Mouse (Mus musculus): ENCODE data around the gene H2-Aa. TPM values are rescaled to one million over a fixed set of nuclear protein-coding genes. Genes with fewer than 3 reads are reported as not detected.
"Not testable (repeated sequence)": the region's sequence is repeated elsewhere in the genome, so short reads cannot be mapped to it uniquely, and the experiment has no call there.

Gene H2-Aa
- total RNA-seq (2014; fragmentation: Nextera tagmentation) (2.0 and 4.4 TPM in 2 replicates), total RNA-seq (2017) (12.4 and 31.9 TPM in 2 replicates)

- ATAC-seq (replicated peaks; ENCODE audit: low FRiP score, low TSS enrichment, poor library complexity, severe bottlenecking): peak; percentile 76
These were observed at the start of gene H2-Aa for GRCm38 (mm10) chr17:34287648-34288047. TSS of gene H2-Aa (minus strand) at chr17:34287823.

- ATAC-seq (replicated peaks; ENCODE audit: low FRiP score, low TSS enrichment, poor library complexity, severe bottlenecking): no peak
These were observed 43.6 kb upstream of the H2-Aa start for GRCm38 (mm10) chr17:34331200-34331599.

- ATAC-seq (replicated peaks; ENCODE audit: low FRiP score, low TSS enrichment, poor library complexity, severe bottlenecking): no peak
These were observed 42.2 kb upstream of the H2-Aa start for GRCm38 (mm10) chr17:34329807-34330206.

GRCm38 (mm10) chr17:34326373-34326772 is 38.8 kb upstream of the H2-Aa start:
- ATAC-seq (replicated peaks; ENCODE audit: low FRiP score, low TSS enrichment, poor library complexity, severe bottlenecking): no peak

GRCm38 (mm10) chr17:34325436-34325835 is 37.8 kb upstream of the H2-Aa start, which contains the start of gene H2-Eb2:
TSS of gene H2-Eb2 (plus strand) at chr17:34325665.
- 0 out of 2 replicates have a peak, but pooled peaks have one; percentile 37 for ATAC-seq (replicated peaks; ENCODE audit: low FRiP score, low TSS enrichment, poor library complexity, severe bottlenecking)

GRCm38 (mm10) chr17:34317275-34317674 is 29.7 kb upstream of the H2-Aa start:
- ATAC-seq (replicated peaks; ENCODE audit: low FRiP score, low TSS enrichment, poor library complexity, severe bottlenecking): no peak

GRCm38 (mm10) chr17:34316697-34317096 is 29.1 kb upstream of the H2-Aa start:
- no peak for ATAC-seq (replicated peaks; ENCODE audit: low FRiP score, low TSS enrichment, poor library complexity, severe bottlenecking)

- ATAC-seq (replicated peaks; ENCODE audit: low FRiP score, low TSS enrichment, poor library complexity, severe bottlenecking): no peak
These were observed 27.9 kb upstream of the H2-Aa start for GRCm38 (mm10) chr17:34315512-34315911.

- no peak for ATAC-seq (replicated peaks; ENCODE audit: low FRiP score, low TSS enrichment, poor library complexity, severe bottlenecking)
These were observed 26.7 kb upstream of the H2-Aa start for GRCm38 (mm10) chr17:34314286-34314685.

GRCm38 (mm10) chr17:34313393-34313792 is 25.8 kb upstream of the H2-Aa start:
- ATAC-seq (replicated peaks; ENCODE audit: low FRiP score, low TSS enrichment, poor library complexity, severe bottlenecking): peak; percentile 68; the same call in 1 of the 2 replicates

- ATAC-seq (replicated peaks; ENCODE audit: low FRiP score, low TSS enrichment, poor library complexity, severe bottlenecking): no peak
These were observed 24.6 kb upstream of the H2-Aa start for GRCm38 (mm10) chr17:34312185-34312584.

GRCm38 (mm10) chr17:34310526-34310925 is 22.9 kb upstream of the H2-Aa start:
- ATAC-seq (replicated peaks; ENCODE audit: low FRiP score, low TSS enrichment, poor library complexity, severe bottlenecking): not testable (repeated sequence)

- peak; percentile 69 for ATAC-seq (replicated peaks; ENCODE audit: low FRiP score, low TSS enrichment, poor library complexity, severe bottlenecking)
These were observed 22.2 kb upstream of the H2-Aa start for GRCm38 (mm10) chr17:34309683-34310385.

- ATAC-seq (replicated peaks; ENCODE audit: low FRiP score, low TSS enrichment, poor library complexity, severe bottlenecking): no peak
These were observed 21.6 kb upstream of the H2-Aa start for GRCm38 (mm10) chr17:34309225-34309624.

GRCm38 (mm10) chr17:34308161-34308560 is 20.5 kb upstream of the H2-Aa start:
- no peak for ATAC-seq (replicated peaks; ENCODE audit: low FRiP score, low TSS enrichment, poor library complexity, severe bottlenecking)

GRCm38 (mm10) chr17:34307216-34307615 is 19.6 kb upstream of the H2-Aa start:
- ATAC-seq (replicated peaks; ENCODE audit: low FRiP score, low TSS enrichment, poor library complexity, severe bottlenecking): no peak

- no peak for ATAC-seq (replicated peaks; ENCODE audit: low FRiP score, low TSS enrichment, poor library complexity, severe bottlenecking)
These were observed 18.8 kb upstream of the H2-Aa start for GRCm38 (mm10) chr17:34306407-34306806.

GRCm38 (mm10) chr17:34305380-34306030 is 17.9 kb upstream of the H2-Aa start, which contains the start of gene H2-Eb1:
TSS of gene H2-Eb1 (plus strand) at chr17:34305867.
- ATAC-seq (replicated peaks; ENCODE audit: low FRiP score, low TSS enrichment, poor library complexity, severe bottlenecking): peak; percentile 86

GRCm38 (mm10) chr17:34304751-34305150 is 17.1 kb upstream of the H2-Aa start:
- ATAC-seq (replicated peaks; ENCODE audit: low FRiP score, low TSS enrichment, poor library complexity, severe bottlenecking): peak; percentile 76; the same call in 1 of the 2 replicates

GRCm38 (mm10) chr17:34303789-34304188 is 16.2 kb upstream of the H2-Aa start:
- no peak for ATAC-seq (replicated peaks; ENCODE audit: low FRiP score, low TSS enrichment, poor library complexity, severe bottlenecking)
